Mouse (Mus musculus) liver, embryonic 14.5 days (tissue): ENCODE measurements around the gene Hmgcs1. TPM values are rescaled to one million over a fixed set of nuclear protein-coding genes. Genes with fewer than 3 reads are reported as not detected.
"Not testable (repeated sequence)": the region's sequence is repeated elsewhere in the genome, so short reads cannot be mapped to it uniquely, and the experiment has no call there.

Source experiments
- ATAC-seq: fragments of 200-750 bp; cut with Nextera tagmentation; 2 replicates; pipeline ENCODE4 v1.8.0; 2017; ENCODE audit warnings: moderate number of reproducible peaks, mild to moderate bottlenecking, moderate library complexity; ENCODE audit not compliant: insufficient read depth
- DNase-seq, 3 experiments: peaks; one replicate each; pipeline ENCODE4 v3.0.0-alpha.2; 2012 to 2013; ENCODE audit warnings: low read depth in 3 of 3, low spot score in 3 of 3
- H3K27ac ChIP-seq: fragments of 300-500 bp; sonication (generic); 2 replicates; pipeline ENCODE4 v1.5.1; 2014; ENCODE audit warnings: moderate library complexity, mild to moderate bottlenecking, control low read depth, inconsistent platforms
- H3K27me3 ChIP-seq: fragments of 300-500 bp; sonication (generic); 2 replicates; pipeline ENCODE4 v1.6.1; 2014; ENCODE audit warnings: mild to moderate bottlenecking, low read length, moderate library complexity; ENCODE audit not compliant: control insufficient read depth, insufficient read depth
- H3K36me3 ChIP-seq: fragments of 300-500 bp; sonication (generic); replicated peaks from 2 replicates; pipeline ENCODE4 v1.6.1; 2014; ENCODE audit warnings: low read depth; ENCODE audit not compliant: control insufficient read depth, insufficient read depth
- H3K4me1 ChIP-seq, 2 experiments: fragments of 200-500 bp in 1 of 2; fragments of 300-500 bp in 1 of 2; sonication (generic) in 1 of 2; replicated peaks; 2 replicates each; pipeline ENCODE4 v1.6.1; 2012 to 2014; ENCODE audit warnings: antibody characterized with exemption in 1 of 2, inconsistent platforms in 1 of 2, low read length in 1 of 2; ENCODE audit not compliant: control insufficient read depth in 2 of 2, insufficient read depth in 2 of 2
- H3K4me2 ChIP-seq: fragments of 300-500 bp; sonication (generic); 2 replicates; pipeline ENCODE4 v1.6.1; 2014; ENCODE audit warnings: low read depth, mild to moderate bottlenecking, control low read depth, moderate library complexity
- H3K4me3 ChIP-seq, 2 experiments: fragments of 200-500 bp in 1 of 2; fragments of 300-500 bp in 1 of 2; sonication (generic) in 1 of 2; 2 replicates each; pipeline ENCODE4 v1.5.1; 2012 to 2014; ENCODE audit warnings: low read depth in 2 of 2, low read length in 2 of 2, mild to moderate bottlenecking in 2 of 2, control low read depth in 1 of 2, inconsistent platforms in 1 of 2, moderate library complexity in 1 of 2; ENCODE audit not compliant: insufficient read depth in 1 of 2
- H3K9ac ChIP-seq: fragments of 300-500 bp; sonication (generic); replicated peaks from 2 replicates; pipeline ENCODE4 v1.6.1; 2014; ENCODE audit warnings: mild to moderate bottlenecking, control low read depth, moderate library complexity
- H3K9me3 ChIP-seq: fragments of 300-500 bp; sonication (generic); 2 replicates; pipeline ENCODE4 v1.6.1; 2016; ENCODE audit warnings: low read length, mixed read lengths; ENCODE audit not compliant: control insufficient read depth
- CTCF ChIP-seq: IDR thresholded peaks from 2 replicates; pipeline ENCODE4 v1.5.1; 2016; ENCODE audit warnings: antibody characterized with exemption, low read depth, control low read depth
- EP300 ChIP-seq: IDR thresholded peaks from 2 replicates; pipeline ENCODE4 v1.6.1; 2016; ENCODE audit warnings: antibody characterized with exemption, low read depth
- WGBS: fragments of 180-500 bp; shearing (Covaris S2); extraction: QIAGEN DNeasy Blood & Tissue Kit; methylation state at CpG from one replicate; pipeline ENCODE4 v1.1.7; 2014; ENCODE audit not compliant: insufficient replicate concordance; 5-methylcytosine and 5-hydroxymethylcytosine counted together
- polyA plus RNA-seq, 2 experiments: library from polyadenylated mRNA; depleted of rRNA in 1 of 2; stranded (reverse) in 1 of 2; unstranded in 1 of 2; fragments of >200 nt; fragmentation: Nextera tagmentation in 1 of 2; extraction: Ambion mirVana in 1 of 2; gene quantifications; 2 replicates each; pipeline versions ENCODE4 v1.2.1 to v1.2.3; 2012 to 2014

Hmgcs1 gene
- polyA plus RNA-seq, 2 experiments: 76.5 to 110 TPM

GRCm38 (mm10) chr13:119648891-119649698, 41.1 kb upstream of the Hmgcs1 start:
- DNase-seq: no peak
- H3K4me2 ChIP-seq: no peak overlapping the region
- no peak overlapping the region for H3K4me3 ChIP-seq
- ATAC-seq: no peak
- H3K9ac ChIP-seq: no peak overlapping the region
- H3K4me1 ChIP-seq: no peaks in the 10 kb centered on the region
- H3K27me3 ChIP-seq: no peaks in the 10 kb centered on the region
- no peak for TF ChIP-seq EP300
- TF ChIP-seq CTCF: no peak
- no peaks in the 10 kb centered on the region for H3K9me3 ChIP-seq
- H3K36me3 ChIP-seq: no peaks in the 10 kb centered on the region
- H3K27ac ChIP-seq: no peak overlapping the region
- 54% methylated on average over 15 of the region's 15 CpGs for WGBS

GRCm38 (mm10) chr13:119649699-119650046, 40.5 kb upstream of the Hmgcs1 start:
- no peaks in the 10 kb centered on the region for H3K4me1 ChIP-seq
- no peaks in the 10 kb centered on the region for H3K9me3 ChIP-seq
- no peak overlapping the region for H3K4me3 ChIP-seq
- TF ChIP-seq CTCF: no peak
- TF ChIP-seq EP300: no peak
- no peak for DNase-seq
- no peak overlapping the region for H3K27ac ChIP-seq
- ATAC-seq: no peak
- no peak overlapping the region for H3K4me2 ChIP-seq
- 53% methylated on average over 1 of the region's 1 CpGs for WGBS
- H3K27me3 ChIP-seq: no peaks in the 10 kb centered on the region
- no peak overlapping the region for H3K9ac ChIP-seq
- no peaks in the 10 kb centered on the region for H3K36me3 ChIP-seq

GRCm38 (mm10) chr13:119654734-119655133, 35.4 kb upstream of the Hmgcs1 start:
- Histone ChIP-seq H3K36me3 (no peaks in the 10 kb centered on the region), H3K4me2 (no peak overlapping the region), H3K27me3 (no peaks in the 10 kb centered on the region), H3K4me3 (no peak overlapping the region), H3K4me1 (no peaks in the 10 kb centered on the region), H3K27ac (no peak overlapping the region), H3K9me3 (no peaks in the 10 kb centered on the region), H3K9ac (no peak overlapping the region)
- 70% methylated on average over 2 of the region's 2 CpGs for WGBS
- DNase-seq (no peak), ATAC-seq (no peak)
- TF ChIP-seq EP300: no peak

GRCm38 (mm10) chr13:119656246-119656645, 33.9 kb upstream of the Hmgcs1 start:
- Histone ChIP-seq H3K9ac (no peak overlapping the region), H3K9me3 (no peaks in the 10 kb centered on the region), H3K27me3 (no peaks in the 10 kb centered on the region), H3K4me3 (no peak overlapping the region), H3K4me2 (no peak overlapping the region), H3K27ac (no peak overlapping the region), H3K36me3 (no peaks in the 10 kb centered on the region), H3K4me1 (no peaks in the 10 kb centered on the region)
- no peak for TF ChIP-seq EP300
- TF ChIP-seq CTCF: no peak
- no peak for DNase-seq
- 49% methylated on average over 2 of the region's 2 CpGs for WGBS
- no peak for ATAC-seq

GRCm38 (mm10) chr13:119656846-119657416, 33.2 kb upstream of the Hmgcs1 start:
- Histone ChIP-seq H3K9me3 (no peaks in the 10 kb centered on the region), H3K36me3 (no peaks in the 10 kb centered on the region), H3K4me2 (no peak overlapping the region), H3K4me3 (no peak overlapping the region), H3K27me3 (no peaks in the 10 kb centered on the region), H3K27ac (no peak overlapping the region), H3K4me1 (no peaks in the 10 kb centered on the region), H3K9ac (no peak overlapping the region)
- 55% methylated on average over 6 of the region's 6 CpGs for WGBS
- ATAC-seq: no peak
- TF ChIP-seq CTCF: no peak
- TF ChIP-seq EP300: no peak
- no peak for DNase-seq

- H3K9me3 ChIP-seq, ATAC-seq, H3K27me3 ChIP-seq, H3K4me1 ChIP-seq, H3K9ac ChIP-seq, H3K36me3 ChIP-seq, H3K4me3 ChIP-seq, H3K27ac ChIP-seq, DNase-seq, H3K4me2 ChIP-seq: not testable (repeated sequence)
- 49% methylated on average over 4 of the region's 9 CpGs for WGBS
These were observed 28.8 kb upstream of the Hmgcs1 start for GRCm38 (mm10) chr13:119661420-119661819.
